Mouse (Mus musculus): ENCODE data around the gene Vps37b.

DNA sequence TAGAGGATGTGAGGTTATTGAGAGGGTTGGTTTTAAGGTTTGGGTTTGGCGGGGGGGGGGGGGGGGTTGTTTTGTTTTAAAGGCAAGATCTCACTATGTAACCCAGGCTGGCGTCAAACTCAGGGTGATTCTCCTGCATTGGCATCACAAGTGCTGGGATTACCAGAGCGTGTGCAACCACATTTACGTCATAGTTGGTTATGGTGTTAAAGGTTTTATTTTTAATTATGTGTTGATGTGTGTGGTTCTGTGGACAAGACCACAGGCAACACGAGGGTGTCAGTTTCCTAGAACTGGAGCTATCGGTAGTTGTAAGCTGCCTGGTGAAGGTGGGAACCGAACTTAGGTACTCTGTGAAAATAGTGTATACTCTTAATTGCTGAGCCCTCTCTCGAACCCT, 3.7 kb upstream of the Vps37b start:
- TF ChIP-seq CTCF (IDR thresholded peaks at IDR 0.05; ENCODE audit: control insufficient read depth, insufficient read depth, insufficient read length) (no peak), MYOD1 (IDR thresholded peaks at IDR 0.05; ENCODE audit: control insufficient read depth, insufficient read length, low read depth) (no peak), USF1 (IDR thresholded peaks at IDR 0.05; ENCODE audit: low read depth) (no peak), MYOG (IDR thresholded peaks at IDR 0.05; ENCODE audit: control insufficient read depth, extremely low read depth, insufficient read length) (no peak), MAX (IDR thresholded peaks at IDR 0.05) (no peak), CEBPB (IDR thresholded peaks at IDR 0.05; ENCODE audit: low read depth) (no peak)

All from C2C12 (cell line).